ENCODE assay signal across 18 mouse cellular contexts in the genomic region with DNA sequence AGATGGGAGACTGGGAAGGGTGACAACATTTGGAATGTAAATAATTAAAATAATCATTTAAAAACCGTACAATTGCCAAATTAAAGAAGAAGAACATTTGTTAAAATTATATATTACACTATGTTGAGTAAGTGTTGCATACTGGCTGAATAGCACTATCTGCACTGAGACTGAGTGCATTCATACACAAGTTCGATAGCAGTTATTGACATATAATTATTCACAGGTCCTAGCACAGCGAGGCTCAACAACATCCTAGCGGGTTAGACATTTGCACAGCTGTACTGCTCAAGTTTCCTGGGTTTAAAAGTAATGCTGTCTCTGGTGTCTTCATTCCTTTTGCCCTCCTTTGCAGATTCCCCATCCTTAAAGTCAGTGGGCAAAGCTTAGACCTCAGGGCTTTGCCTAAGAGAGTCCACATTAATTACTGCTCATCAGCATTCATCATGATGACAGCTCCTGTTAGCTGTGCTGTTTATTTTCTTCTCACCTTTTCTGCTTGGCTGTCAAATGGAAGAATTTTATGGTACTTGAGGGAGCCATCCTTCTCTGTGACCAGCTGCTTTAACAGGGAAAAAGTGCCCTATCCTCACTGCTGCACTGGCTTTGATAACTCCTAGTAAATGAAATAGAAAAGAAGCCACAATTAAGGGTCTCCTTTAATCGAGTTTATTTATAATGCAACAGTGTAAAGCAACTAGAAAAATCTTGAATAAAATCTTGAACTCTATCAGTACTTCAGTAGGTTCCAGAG.
DNase-seq lines count a peak whose midpoint lies in the region; ATAC-seq and TF ChIP-seq lines count a peak whose summit lies in the region.
"Had no signal": no experiment of that assay in that cellular context is flagged by ENCODE, and none has a peak within 500 bp of the region (broad histone marks: within the 10 kb centered on the region; RNA-seq: fewer than 3 reads in every experiment).

No protein-coding gene starts in this region.

- no peak for DNase-seq in forebrain, embryonic 10.5 days (ENCODE audit: extremely low spot score, low spot score)
- DNase-seq in midbrain, postnatal 0 days (ENCODE audit: low spot score): peak; percentile 15
- no peak for DNase-seq in midbrain, embryonic 11.5 days (ENCODE audit: low spot score, missing footprints)
- peak; percentile 2 for DNase-seq in embryo, embryonic 9.5 days (ENCODE audit: extremely low spot score)
- DNase-seq in liver, postnatal 0 days: no peak
- DNase-seq: adrenal gland, postnatal 14 days; cerebellum, adult 9-11 months; gastrocnemius, adult 2 months; heart, postnatal 4 days; kidney, adult 8-10 months; kidney, postnatal 14 days; layer of hippocampus, postnatal 36 days had no signal

- WGBS in forebrain, embryonic 13.5 days: 82% methylated on average over 5 of the region's 5 CpGs
- WGBS in forebrain, embryonic 10.5 days: 89% methylated on average over 5 of the region's 5 CpGs
- WGBS in midbrain, postnatal 0 days: 88% methylated on average over 5 of the region's 5 CpGs
- WGBS in midbrain, embryonic 11.5 days: 87% methylated on average over 5 of the region's 5 CpGs
- 40% methylated on average over 5 of the region's 5 CpGs for WGBS in neural tube, embryonic 15.5 days
- 59% methylated on average over 5 of the region's 5 CpGs for WGBS in liver, postnatal 0 days (ENCODE audit: insufficient replicate concordance)
- WGBS in heart, embryonic 12.5 days: 68% methylated on average over 5 of the region's 5 CpGs

- no peak overlapping the region for H3K4me2 ChIP-seq in forebrain, embryonic 13.5 days
- no peak overlapping the region for H3K4me2 ChIP-seq in midbrain, postnatal 0 days (ENCODE audit: low read depth, low read length, poor library complexity, severe bottlenecking)
- no peak overlapping the region for H3K4me2 ChIP-seq in midbrain, embryonic 11.5 days
- H3K4me2 ChIP-seq in neural tube, embryonic 15.5 days: no peak overlapping the region
- no peak overlapping the region for H3K4me2 ChIP-seq in liver, postnatal 0 days (ENCODE audit: low read depth, low read length)
- H3K4me2 ChIP-seq in heart, embryonic 12.5 days: no peak overlapping the region
- H3K4me2 ChIP-seq: embryonic facial prominence, embryonic 15.5 days; midbrain, embryonic 13.5 days had no signal

- H3K36me3 ChIP-seq in forebrain, embryonic 13.5 days (ENCODE audit: poor library complexity, severe bottlenecking): no peaks in the 10 kb centered on the region
- no peaks in the 10 kb centered on the region for H3K36me3 ChIP-seq in forebrain, embryonic 10.5 days (replicated peaks)
- no peaks in the 10 kb centered on the region for H3K36me3 ChIP-seq in midbrain, postnatal 0 days (ENCODE audit: insufficient read depth, low read length)
- H3K36me3 ChIP-seq in midbrain, embryonic 11.5 days (ENCODE audit: control insufficient read depth, insufficient read depth, low read length): no peaks in the 10 kb centered on the region
- no peaks in the 10 kb centered on the region for H3K36me3 ChIP-seq in neural tube, embryonic 15.5 days
- no peaks in the 10 kb centered on the region for H3K36me3 ChIP-seq in liver, postnatal 0 days (replicated peaks; ENCODE audit: insufficient read depth, low read length)
- no peaks in the 10 kb centered on the region for H3K36me3 ChIP-seq in heart, embryonic 12.5 days
- H3K36me3 ChIP-seq: embryonic facial prominence, embryonic 15.5 days; midbrain, embryonic 13.5 days had no signal

- peak; percentile 41; the same call in 1 of the 2 replicates for ATAC-seq in forebrain, embryonic 13.5 days
- ATAC-seq in midbrain, postnatal 0 days (ENCODE audit: low FRiP score): no peak
- no peak for ATAC-seq in midbrain, embryonic 11.5 days (ENCODE audit: low FRiP score)
- peak; percentile 41; the same call in 1 of the 2 replicates for ATAC-seq in neural tube, embryonic 15.5 days (ENCODE audit: low FRiP score)
- ATAC-seq in liver, postnatal 0 days: no peak
- no peak for ATAC-seq in heart, embryonic 12.5 days (ENCODE audit: insufficient number of reproducible peaks, low FRiP score)
- ATAC-seq: lung, postnatal 0 days; midbrain, embryonic 13.5 days had no signal

- no peak for TF ChIP-seq EP300 in liver, postnatal 0 days (IDR thresholded peaks at IDR 0.05; ENCODE audit: low read depth)

- H3K4me1 ChIP-seq in forebrain, embryonic 13.5 days: no peaks in the 10 kb centered on the region
- H3K4me1 ChIP-seq in forebrain, embryonic 10.5 days: no peaks in the 10 kb centered on the region
- no peaks in the 10 kb centered on the region for H3K4me1 ChIP-seq in midbrain, postnatal 0 days (ENCODE audit: insufficient read depth, low read length)
- H3K4me1 ChIP-seq in midbrain, embryonic 11.5 days (ENCODE audit: control insufficient read depth, insufficient read depth, low read length): no peaks in the 10 kb centered on the region
- no peaks in the 10 kb centered on the region for H3K4me1 ChIP-seq in neural tube, embryonic 15.5 days
- no peaks in the 10 kb centered on the region for H3K4me1 ChIP-seq in liver, postnatal 0 days (ENCODE audit: insufficient read depth)
- H3K4me1 ChIP-seq in heart, embryonic 12.5 days (replicated peaks): no peaks in the 10 kb centered on the region
- H3K4me1 ChIP-seq: embryonic facial prominence, embryonic 15.5 days; midbrain, embryonic 13.5 days had no signal

- no peak for TF ChIP-seq CTCF in midbrain, postnatal 0 days (IDR thresholded peaks at IDR 0.05)
- TF ChIP-seq CTCF in liver, postnatal 0 days (IDR thresholded peaks at IDR 0.05; ENCODE audit: low read depth): no peak

- no peak overlapping the region for H3K27ac ChIP-seq in forebrain, embryonic 13.5 days
- no peak overlapping the region for H3K27ac ChIP-seq in forebrain, embryonic 10.5 days
- no peak overlapping the region for H3K27ac ChIP-seq in midbrain, postnatal 0 days (ENCODE audit: low read depth, low read length)
- no peak overlapping the region for H3K27ac ChIP-seq in midbrain, embryonic 11.5 days (ENCODE audit: low read depth, low read length)
- no peak overlapping the region for H3K27ac ChIP-seq in neural tube, embryonic 15.5 days (replicated peaks)
- H3K27ac ChIP-seq in liver, postnatal 0 days (ENCODE audit: low read depth): no peak overlapping the region
- H3K27ac ChIP-seq in heart, embryonic 12.5 days (ENCODE audit: poor library complexity, severe bottlenecking): no peak overlapping the region
- H3K27ac ChIP-seq: embryonic facial prominence, embryonic 15.5 days; gastrocnemius, adult 2 months; midbrain, embryonic 13.5 days had no signal

- no peak overlapping the region for H3K9ac ChIP-seq in forebrain, embryonic 13.5 days
- no peak overlapping the region for H3K9ac ChIP-seq in midbrain, postnatal 0 days (replicated peaks; ENCODE audit: low read length, poor library complexity, severe bottlenecking)
- H3K9ac ChIP-seq in midbrain, embryonic 11.5 days (ENCODE audit: low read length): no peak overlapping the region
- no peak overlapping the region for H3K9ac ChIP-seq in neural tube, embryonic 15.5 days (replicated peaks)
- H3K9ac ChIP-seq in liver, postnatal 0 days (replicated peaks): no peak overlapping the region
- H3K9ac ChIP-seq in heart, embryonic 12.5 days: no peak overlapping the region
- H3K9ac ChIP-seq: embryonic facial prominence, embryonic 15.5 days; midbrain, embryonic 13.5 days had no signal

- no peaks in the 10 kb centered on the region for H3K9me3 ChIP-seq in forebrain, embryonic 13.5 days (replicated peaks)
- H3K9me3 ChIP-seq in forebrain, embryonic 10.5 days: no peaks in the 10 kb centered on the region
- H3K9me3 ChIP-seq in midbrain, postnatal 0 days (ENCODE audit: low read length): no peaks in the 10 kb centered on the region
- no peaks in the 10 kb centered on the region for H3K9me3 ChIP-seq in midbrain, embryonic 11.5 days (ENCODE audit: control insufficient read depth, low read length)
- H3K9me3 ChIP-seq in neural tube, embryonic 15.5 days (replicated peaks): no peaks in the 10 kb centered on the region
- H3K9me3 ChIP-seq in liver, postnatal 0 days (ENCODE audit: low read length): no peaks in the 10 kb centered on the region
- H3K9me3 ChIP-seq in heart, embryonic 12.5 days (replicated peaks): no peaks in the 10 kb centered on the region
- H3K9me3 ChIP-seq: embryonic facial prominence, embryonic 15.5 days; midbrain, embryonic 13.5 days had no signal

- no peaks in the 10 kb centered on the region for H3K27me3 ChIP-seq in forebrain, embryonic 13.5 days
- no peaks in the 10 kb centered on the region for H3K27me3 ChIP-seq in forebrain, embryonic 10.5 days (ENCODE audit: poor library complexity, severe bottlenecking)
- no peaks in the 10 kb centered on the region for H3K27me3 ChIP-seq in midbrain, postnatal 0 days (ENCODE audit: insufficient read depth, low read length)
- H3K27me3 ChIP-seq in midbrain, embryonic 11.5 days (ENCODE audit: control insufficient read depth, insufficient read depth, low read length): no peaks in the 10 kb centered on the region
- no peaks in the 10 kb centered on the region for H3K27me3 ChIP-seq in neural tube, embryonic 15.5 days (replicated peaks)
- no peaks in the 10 kb centered on the region for H3K27me3 ChIP-seq in liver, postnatal 0 days (ENCODE audit: insufficient read depth, low read length)
- no peaks in the 10 kb centered on the region for H3K27me3 ChIP-seq in heart, embryonic 12.5 days (replicated peaks)
- H3K27me3 ChIP-seq: embryonic facial prominence, embryonic 15.5 days; midbrain, embryonic 13.5 days had no signal

- no peak overlapping the region for H3K4me3 ChIP-seq in forebrain, embryonic 13.5 days
- no peak overlapping the region for H3K4me3 ChIP-seq in forebrain, embryonic 10.5 days
- no peak overlapping the region for H3K4me3 ChIP-seq in midbrain, postnatal 0 days (ENCODE audit: low read depth, low read length)
- no peak overlapping the region for H3K4me3 ChIP-seq in midbrain, embryonic 11.5 days (ENCODE audit: low read depth, low read length)
- H3K4me3 ChIP-seq in neural tube, embryonic 15.5 days (replicated peaks): no peak overlapping the region
- no peak overlapping the region for H3K4me3 ChIP-seq in liver, postnatal 0 days (ENCODE audit: low read depth, low read length)
- H3K4me3 ChIP-seq in heart, embryonic 12.5 days: no peak overlapping the region
- H3K4me3 ChIP-seq: embryonic facial prominence, embryonic 15.5 days; gastrocnemius, adult 2 months; midbrain, embryonic 13.5 days had no signal

Comparison
In these comparisons a context has a peak if more than half of its experiments do, and no peak if none do; other contexts are left out.
1. DNase-seq: peak in midbrain, postnatal 0 days (single experiment) and embryo, embryonic 9.5 days (single experiment); none in forebrain, embryonic 10.5 days (single experiment), midbrain, embryonic 11.5 days (single experiment) and liver, postnatal 0 days (single experiment).
2. ATAC-seq: peak in forebrain, embryonic 13.5 days (single experiment) and neural tube, embryonic 15.5 days (single experiment); none in midbrain, postnatal 0 days (single experiment), midbrain, embryonic 11.5 days (single experiment), liver, postnatal 0 days (single experiment) and heart, embryonic 12.5 days (single experiment).